Mouse (Mus musculus) E14TG2a.4 (cell line): ENCODE data around the gene Arhgef12.

Source experiments
- H3K27me3 ChIP-seq: 2 replicates; pipeline ENCODE4 v1.6.1; 2014; ENCODE audit warnings: low read length, control low read depth; ENCODE audit not compliant: insufficient read depth
- H3K36me3 ChIP-seq: 2 replicates; pipeline ENCODE4 v1.6.1; 2014; ENCODE audit warnings: low read length, control low read depth; ENCODE audit not compliant: insufficient read depth
- H3K4me1 ChIP-seq: replicated peaks from 2 replicates; pipeline ENCODE4 v1.6.1; 2014; ENCODE audit warnings: low read depth, low read length, control low read depth
- H3K4me3 ChIP-seq: replicated peaks from 2 replicates; pipeline ENCODE4 v1.5.1; 2014; ENCODE audit warnings: mild to moderate bottlenecking, low read length
- H3K9me3 ChIP-seq: 2 replicates; pipeline ENCODE4 v1.6.1; 2014; ENCODE audit warnings: low read length, control low read depth
- CTCF ChIP-seq: conservative IDR thresholded peaks from 2 replicates; pipeline ENCODE4 v1.5.1; 2014; ENCODE audit warnings: low read length
- NANOG ChIP-seq: IDR thresholded peaks from 2 replicates; pipeline ENCODE4 v1.6.1; 2014; ENCODE audit warnings: borderline replicate concordance, low read length, mixed read lengths
- POU5F1 ChIP-seq: IDR thresholded peaks from 2 replicates; pipeline ENCODE4 v1.6.1; 2014; ENCODE audit warnings: low read length, borderline replicate concordance

Gene Arhgef12

GRCm38 (mm10) chr9:43097801-43098557 lies 9.1 kb downstream of the Arhgef12 start:
- Histone ChIP-seq H3K36me3 (no peaks in the 10 kb centered on the region), H3K4me1 (peaks cover 23% of the 10 kb centered on the region), H3K9me3 (no peaks in the 10 kb centered on the region), H3K27me3 (no peaks in the 10 kb centered on the region), H3K4me3 (no peak overlapping the region)
- TF ChIP-seq POU5F1 (no peak), CTCF (no peak), NANOG (no peak)

GRCm38 (mm10) chr9:43096337-43096736 lies 10.7 kb downstream of the Arhgef12 start:
- no peak for TF ChIP-seq CTCF
- TF ChIP-seq NANOG, result no peak
- no peak for TF ChIP-seq POU5F1
- no peaks in the 10 kb centered on the region for H3K9me3 ChIP-seq
- peaks cover 18% of the 10 kb centered on the region for H3K4me1 ChIP-seq
- H3K4me3 ChIP-seq, result no peak overlapping the region
- H3K36me3 ChIP-seq, result no peaks in the 10 kb centered on the region
- H3K27me3 ChIP-seq, result no peaks in the 10 kb centered on the region

GRCm38 (mm10) chr9:43094828-43095227 lies 12.2 kb downstream of the Arhgef12 start:
- 0 out of 2 replicates have a peak, but pooled peaks cover 16% of the 10 kb centered on the region for H3K4me1 ChIP-seq
- no peaks in the 10 kb centered on the region for H3K36me3 ChIP-seq
- H3K9me3 ChIP-seq, result no peaks in the 10 kb centered on the region
- no peak overlapping the region for H3K4me3 ChIP-seq
- TF ChIP-seq POU5F1, result no peak
- no peak for TF ChIP-seq NANOG
- no peak for TF ChIP-seq CTCF
- H3K27me3 ChIP-seq, result no peaks in the 10 kb centered on the region

- H3K4me3 ChIP-seq, result no peak overlapping the region
- H3K9me3 ChIP-seq, result no peaks in the 10 kb centered on the region
- TF ChIP-seq CTCF (no peak), NANOG (no peak), POU5F1 (no peak)
- 0 out of 2 replicates have a peak, but pooled peaks cover 15% of the 10 kb centered on the region for H3K4me1 ChIP-seq
- no peaks in the 10 kb centered on the region for H3K27me3 ChIP-seq
- H3K36me3 ChIP-seq, result no peaks in the 10 kb centered on the region
Observed at GRCm38 (mm10) chr9:43093803-43094202, 13.2 kb downstream of the Arhgef12 start.

GRCm38 (mm10) chr9:43085686-43086285 lies 21.3 kb downstream of the Arhgef12 start:
- no peak for TF ChIP-seq POU5F1
- no peak for TF ChIP-seq CTCF
- no peak for TF ChIP-seq NANOG
- no peaks in the 10 kb centered on the region for H3K27me3 ChIP-seq
- H3K4me1 ChIP-seq, result peaks cover 61% of the 10 kb centered on the region
- no peak overlapping the region for H3K4me3 ChIP-seq
- H3K36me3 ChIP-seq, result no peaks in the 10 kb centered on the region
- H3K9me3 ChIP-seq, result no peaks in the 10 kb centered on the region

- TF ChIP-seq POU5F1 (no peak), CTCF (no peak), NANOG (no peak)
Observed at GRCm38 (mm10) chr9:43084496-43085362, 22.3 kb downstream of the Arhgef12 start.

GRCm38 (mm10) chr9:43083441-43084055 lies 23.5 kb downstream of the Arhgef12 start:
- no peaks in the 10 kb centered on the region for H3K36me3 ChIP-seq
- no peak overlapping the region for H3K4me3 ChIP-seq
- peaks cover 63% of the 10 kb centered on the region for H3K4me1 ChIP-seq
- no peaks in the 10 kb centered on the region for H3K9me3 ChIP-seq
- TF ChIP-seq CTCF, result no peak
- TF ChIP-seq NANOG, result peak; percentile 36; the same call in 1 of the 2 replicates
- TF ChIP-seq POU5F1, result no peak
- no peaks in the 10 kb centered on the region for H3K27me3 ChIP-seq

More at GRCm38 (mm10) chr9:43084496-43085362, 22.3 kb downstream of the Arhgef12 start:
- no peaks in the 10 kb centered on the region for H3K36me3 ChIP-seq
- H3K4me1 ChIP-seq, result peaks cover 63% of the 10 kb centered on the region
- no peaks in the 10 kb centered on the region for H3K27me3 ChIP-seq
- no peak overlapping the region for H3K4me3 ChIP-seq
- no peaks in the 10 kb centered on the region for H3K9me3 ChIP-seq

- H3K36me3 ChIP-seq, result no peaks in the 10 kb centered on the region
- H3K27me3 ChIP-seq, result no peaks in the 10 kb centered on the region
- TF ChIP-seq CTCF, result no peak
- TF ChIP-seq NANOG, result no peak
- no peak for TF ChIP-seq POU5F1
- peaks cover 16% of the 10 kb centered on the region for H3K4me1 ChIP-seq
- H3K9me3 ChIP-seq, result no peaks in the 10 kb centered on the region
- no peak overlapping the region for H3K4me3 ChIP-seq
Observed at GRCm38 (mm10) chr9:43078711-43079110, 28.3 kb downstream of the Arhgef12 start.
